13 mouse cellular contexts compared by ENCODE assay signal in genomic region chr2:62656072-62656471, GRCm38 (mm10).
"Had no signal": no experiment of that assay in that cellular context is flagged by ENCODE, and none has a peak within 500 bp of the region (broad histone marks: within the 10 kb centered on the region; RNA-seq: fewer than 3 reads in every experiment).

No protein-coding gene starts in this region.

- ATAC-seq: liver, embryonic 12.5 days; midbrain, embryonic 13.5 days; midbrain, embryonic 15.5 days had no signal

- DNase-seq: lung, adult 2 months; lung, postnatal 10 days; retina, postnatal 1 day; right cerebral cortex, adult 18-20 months; right cerebral cortex, postnatal 25 days; right cerebral cortex, postnatal 4 days; spleen, adult 18-20 months; thymus, adult 18-20 months; thymus, postnatal 14 days; thymus, postnatal 36 days had no signal
